Mouse (Mus musculus) intestine, postnatal 0 days (tissue): ENCODE data around the gene Phf14. TPM values are rescaled to one million over a fixed set of nuclear protein-coding genes. Genes with fewer than 3 reads are reported as not detected.

ENCODE experiments used
- ATAC-seq: fragments of 200-750 bp; cut with Nextera tagmentation; 2 replicates; pipeline ENCODE4 v1.8.0; 2017; ENCODE audit warnings: mild to moderate bottlenecking, moderate TSS enrichment, moderate library complexity
- H3K27ac ChIP-seq: fragments of 300-500 bp; sonication (generic); 2 replicates; pipeline ENCODE4 v1.5.1; 2014; ENCODE audit warnings: mild to moderate bottlenecking, low read depth, low read length, moderate library complexity
- H3K27me3 ChIP-seq: fragments of 300-500 bp; sonication (generic); replicated peaks from 2 replicates; pipeline ENCODE4 v1.6.1; 2014; ENCODE audit warnings: low read length, mixed read lengths; ENCODE audit not compliant: control insufficient read depth, insufficient read depth
- H3K36me3 ChIP-seq: fragments of 300-500 bp; sonication (generic); 2 replicates; pipeline ENCODE4 v1.6.1; 2014; ENCODE audit warnings: mild to moderate bottlenecking, moderate library complexity; ENCODE audit not compliant: control insufficient read depth, insufficient read depth
- H3K4me1 ChIP-seq: fragments of 300-500 bp; sonication (generic); replicated peaks from 2 replicates; pipeline ENCODE4 v1.6.1; 2014; ENCODE audit warnings: antibody characterized with exemption, low read length, mixed read lengths; ENCODE audit not compliant: control insufficient read depth, insufficient read depth
- H3K4me2 ChIP-seq: fragments of 300-500 bp; sonication (generic); replicated peaks from 2 replicates; pipeline ENCODE4 v1.6.1; 2014; ENCODE audit warnings: low read depth, mild to moderate bottlenecking, moderate library complexity
- H3K4me3 ChIP-seq: fragments of 300-500 bp; sonication (generic); 2 replicates; pipeline ENCODE4 v1.5.1; 2014; ENCODE audit warnings: low read depth, low read length
- H3K9ac ChIP-seq: fragments of 300-500 bp; sonication (generic); 2 replicates; pipeline ENCODE4 v1.6.1; 2014; ENCODE audit warnings: mild to moderate bottlenecking, low read depth, low read length
- H3K9me3 ChIP-seq: fragments of 300-500 bp; sonication (generic); 2 replicates; pipeline ENCODE4 v1.6.1; 2016; ENCODE audit warnings: mixed run types; ENCODE audit not compliant: control insufficient read depth
- CTCF ChIP-seq: sonication (generic); IDR thresholded peaks from 2 replicates; pipeline ENCODE4 v1.5.1; 2016; ENCODE audit warnings: low read depth, mild to moderate bottlenecking, control low read depth, antibody characterized with exemption, moderate library complexity
- WGBS: fragments of 180-500 bp; shearing (Covaris S2); extraction: QIAGEN DNeasy Blood & Tissue Kit; methylation state at CpG from one replicate; pipeline ENCODE4 v1.1.7; 2014; 5-methylcytosine and 5-hydroxymethylcytosine counted together
- polyA plus RNA-seq: library from polyadenylated mRNA; unstranded; fragments of >200 nt; fragmentation: Nextera tagmentation; extraction: Ambion mirVana; gene quantifications from 2 replicates; pipeline ENCODE4 v1.2.1, GENCODE M21; 2015

Phf14 gene
- polyA plus RNA-seq, 1 experiment from 2014 or later, result 43.0 TPM

GRCm38 (mm10) chr6:12077880-12078618 is 170.4 kb downstream of the Phf14 start:
- no peak for ATAC-seq

GRCm38 (mm10) chr6:12079260-12079659 is 171.7 kb downstream of the Phf14 start:
- ATAC-seq, result no peak
- Histone ChIP-seq H3K4me2 (no peak overlapping the region), H3K4me3 (no peak overlapping the region), H3K9me3 (no peaks in the 10 kb centered on the region), H3K27ac (no peak overlapping the region), H3K9ac (no peak overlapping the region), H3K36me3 (peaks cover 6% of the 10 kb centered on the region; the same call in 1 of the 2 replicates), H3K4me1 (no peaks in the 10 kb centered on the region), H3K27me3 (no peaks in the 10 kb centered on the region)
- 92% methylated on average over 4 of the region's 4 CpGs for WGBS
- no peak for TF ChIP-seq CTCF

More at GRCm38 (mm10) chr6:12077880-12078618, 170.4 kb downstream of the Phf14 start:
- 78% methylated on average over 8 of the region's 8 CpGs for WGBS
- Histone ChIP-seq H3K4me3 (no peak overlapping the region), H3K36me3 (no peaks in the 10 kb centered on the region), H3K4me1 (no peaks in the 10 kb centered on the region), H3K4me2 (no peak overlapping the region), H3K9me3 (no peaks in the 10 kb centered on the region), H3K9ac (no peak overlapping the region), H3K27ac (no peak overlapping the region), H3K27me3 (no peaks in the 10 kb centered on the region)
- no peak for TF ChIP-seq CTCF

- peaks cover 6% of the 10 kb centered on the region; the same call in 1 of the 2 replicates for H3K36me3 ChIP-seq
- H3K9ac ChIP-seq, result no peak overlapping the region
- H3K4me1 ChIP-seq, result no peaks in the 10 kb centered on the region
- H3K9me3 ChIP-seq, result no peaks in the 10 kb centered on the region
- no peak overlapping the region for H3K4me2 ChIP-seq
- no peak overlapping the region for H3K4me3 ChIP-seq
- H3K27me3 ChIP-seq, result no peaks in the 10 kb centered on the region
- TF ChIP-seq CTCF, result no peak
- ATAC-seq, result no peak
- H3K27ac ChIP-seq, result no peak overlapping the region
- WGBS, result 70% methylated on average over 5 of the region's 5 CpGs
Observed at GRCm38 (mm10) chr6:12080423-12080822, 172.8 kb downstream of the Phf14 start.

- TF ChIP-seq CTCF, result no peak
- 75% methylated on average over 2 of the region's 2 CpGs for WGBS
- Histone ChIP-seq H3K4me3 (no peak overlapping the region), H3K4me2 (no peak overlapping the region), H3K9ac (no peak overlapping the region), H3K4me1 (no peaks in the 10 kb centered on the region), H3K36me3 (peaks cover 6% of the 10 kb centered on the region; the same call in 1 of the 2 replicates), H3K9me3 (no peaks in the 10 kb centered on the region), H3K27me3 (no peaks in the 10 kb centered on the region), H3K27ac (no peak overlapping the region)
- ATAC-seq, result no peak
Observed at GRCm38 (mm10) chr6:12081722-12082121, 174.1 kb downstream of the Phf14 start.

- H3K36me3 ChIP-seq, result peaks cover 6% of the 10 kb centered on the region; the same call in 1 of the 2 replicates
- H3K4me1 ChIP-seq, result no peaks in the 10 kb centered on the region
- H3K27ac ChIP-seq, result no peak overlapping the region
- H3K27me3 ChIP-seq, result no peaks in the 10 kb centered on the region
- H3K4me3 ChIP-seq, result no peak overlapping the region
- ATAC-seq, result no peak
- no peak for TF ChIP-seq CTCF
- WGBS, result 68% methylated on average over 2 of the region's 2 CpGs
- no peak overlapping the region for H3K9ac ChIP-seq
- no peak overlapping the region for H3K4me2 ChIP-seq
- H3K9me3 ChIP-seq, result no peaks in the 10 kb centered on the region
Observed at GRCm38 (mm10) chr6:12082125-12082524, 174.5 kb downstream of the Phf14 start.

GRCm38 (mm10) chr6:12082531-12083216 is 175.1 kb downstream of the Phf14 start:
- Histone ChIP-seq H3K4me2 (no peak overlapping the region; the same call in 1 of the 2 replicates), H3K27ac (no peak overlapping the region), H3K4me3 (no peak overlapping the region), H3K36me3 (peaks cover 6% of the 10 kb centered on the region; the same call in 1 of the 2 replicates), H3K9ac (no peak overlapping the region), H3K9me3 (no peaks in the 10 kb centered on the region), H3K4me1 (no peaks in the 10 kb centered on the region), H3K27me3 (no peaks in the 10 kb centered on the region)
- no peak for TF ChIP-seq CTCF
- no peak for ATAC-seq
- WGBS, result 56% methylated on average over 6 of the region's 6 CpGs
